Mouse (Mus musculus): Measurements from ENCODE around the gene Mgat3. TPM values are rescaled to one million over a fixed set of nuclear protein-coding genes. Genes with fewer than 3 reads are reported as not detected.

Gene Mgat3
- polyA plus RNA-seq, 1 experiment from 2014 or later: 9.9 TPM

DNA sequence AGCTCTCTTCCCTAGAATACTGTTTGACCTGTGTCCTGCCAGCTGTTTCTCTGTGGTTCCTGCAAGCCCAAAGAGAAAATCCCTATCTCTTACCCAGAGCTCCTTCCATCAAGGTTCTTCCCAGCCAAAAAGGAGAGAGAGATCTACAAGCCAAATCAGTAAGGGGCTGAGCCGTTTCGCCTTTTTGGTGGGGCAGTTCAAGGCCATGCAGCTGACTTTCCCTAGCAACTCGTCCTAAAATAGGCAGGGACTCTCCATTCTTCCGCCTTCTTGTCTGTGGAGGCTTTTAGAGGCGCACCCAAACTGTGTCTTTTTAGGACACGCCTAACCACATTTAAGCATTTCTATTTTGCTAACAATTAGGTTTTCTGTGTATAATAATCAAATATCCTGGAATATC lies 29.8 kb upstream of the Mgat3 start:
- no peak overlapping the region for H3K27ac ChIP-seq (replicated peaks; ENCODE audit: low read depth, low read length)
- no peaks in the 10 kb centered on the region for H3K9me3 ChIP-seq (replicated peaks; ENCODE audit: control insufficient read depth, low read length)
- H3K36me3 ChIP-seq (replicated peaks; ENCODE audit: control insufficient read depth, insufficient read depth, low read depth, low read length): peaks cover 4% of the 10 kb centered on the region
- 91% methylated on average over 6 of the region's 6 CpGs for WGBS
- H3K4me1 ChIP-seq (ENCODE audit: control insufficient read depth, insufficient read depth, low read length): no peaks in the 10 kb centered on the region
- H3K9ac ChIP-seq (replicated peaks; ENCODE audit: low read length): no peak overlapping the region
- no peak overlapping the region for H3K4me2 ChIP-seq (ENCODE audit: low read depth, low read length)
- ATAC-seq (replicated peaks; ENCODE audit: insufficient number of reproducible peaks, low FRiP score, low TSS enrichment, low read depth) (no peak), DNase-seq (ENCODE audit: low spot score) (no peak)
- H3K4me3 ChIP-seq (ENCODE audit: low read depth, low read length): no peak overlapping the region
- no peaks in the 10 kb centered on the region for H3K27me3 ChIP-seq (ENCODE audit: control insufficient read depth, insufficient read depth, low read length)

GRCm38 (mm10) chr15:80145397-80145796 lies 28.1 kb upstream of the Mgat3 start:
- Histone ChIP-seq H3K4me2 (ENCODE audit: low read depth, low read length) (no peak overlapping the region), H3K36me3 (replicated peaks; ENCODE audit: control insufficient read depth, insufficient read depth, low read depth, low read length) (peaks cover 4% of the 10 kb centered on the region), H3K4me3 (ENCODE audit: low read depth, low read length) (no peak overlapping the region), H3K9ac (replicated peaks; ENCODE audit: low read length) (no peak overlapping the region), H3K9me3 (replicated peaks; ENCODE audit: control insufficient read depth, low read length) (no peaks in the 10 kb centered on the region), H3K27ac (replicated peaks; ENCODE audit: low read depth, low read length) (no peak overlapping the region), H3K27me3 (ENCODE audit: control insufficient read depth, insufficient read depth, low read length) (no peaks in the 10 kb centered on the region), H3K4me1 (ENCODE audit: control insufficient read depth, insufficient read depth, low read length) (no peaks in the 10 kb centered on the region)
- DNase-seq (ENCODE audit: low spot score) (no peak), ATAC-seq (replicated peaks; ENCODE audit: insufficient number of reproducible peaks, low FRiP score, low TSS enrichment, low read depth) (no peak)
- 95% methylated on average over 5 of the region's 5 CpGs for WGBS

DNA sequence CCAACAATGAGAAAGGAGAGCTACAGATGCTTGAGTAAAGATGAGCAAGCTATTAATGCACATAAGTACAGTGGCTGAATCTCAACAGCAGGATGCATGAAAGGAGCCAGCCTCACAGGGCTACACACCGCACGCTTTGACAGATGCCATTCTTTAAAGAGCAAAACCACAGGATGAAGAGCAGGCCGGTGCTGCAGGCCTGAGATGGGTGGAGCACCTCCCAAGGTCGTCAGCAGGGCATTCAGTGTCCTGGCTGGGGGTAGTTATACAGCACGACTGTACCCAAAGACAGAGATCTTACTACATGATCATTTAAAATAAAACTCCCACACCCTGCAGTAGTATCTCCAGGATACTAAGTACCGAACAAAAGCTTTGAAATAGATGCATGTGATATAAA lies 27.4 kb upstream of the Mgat3 start:
- Histone ChIP-seq H3K4me3 (ENCODE audit: low read depth, low read length) (no peak overlapping the region), H3K9ac (replicated peaks; ENCODE audit: low read length) (no peak overlapping the region), H3K27ac (replicated peaks; ENCODE audit: low read depth, low read length) (no peak overlapping the region), H3K36me3 (replicated peaks; ENCODE audit: control insufficient read depth, insufficient read depth, low read depth, low read length) (peaks cover 1% of the 10 kb centered on the region), H3K27me3 (ENCODE audit: control insufficient read depth, insufficient read depth, low read length) (no peaks in the 10 kb centered on the region), H3K4me2 (ENCODE audit: low read depth, low read length) (no peak overlapping the region), H3K9me3 (replicated peaks; ENCODE audit: control insufficient read depth, low read length) (no peaks in the 10 kb centered on the region), H3K4me1 (ENCODE audit: control insufficient read depth, insufficient read depth, low read length) (no peaks in the 10 kb centered on the region)
- WGBS: 71% methylated on average over 6 of the region's 6 CpGs
- DNase-seq (ENCODE audit: low spot score) (no peak), ATAC-seq (replicated peaks; ENCODE audit: insufficient number of reproducible peaks, low FRiP score, low TSS enrichment, low read depth) (no peak)

DNA sequence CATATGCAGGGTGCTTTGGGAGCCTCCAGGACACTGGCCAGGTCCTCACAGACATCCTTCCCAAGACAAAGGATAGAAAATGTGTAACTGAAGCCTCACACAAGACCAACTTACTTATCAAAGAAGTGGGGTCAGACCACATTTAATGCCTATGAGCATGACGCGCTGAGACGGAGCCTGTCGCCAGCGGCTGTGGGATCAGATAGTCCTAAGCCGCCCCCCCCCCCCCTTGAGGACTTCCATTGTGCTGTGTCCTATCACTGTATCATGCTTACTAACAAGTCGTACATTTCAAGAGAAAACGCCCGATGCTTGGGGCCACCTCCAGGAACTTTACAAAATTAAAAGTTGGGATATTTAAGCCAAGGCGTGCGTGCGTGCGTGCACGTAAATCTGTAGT lies 26.4 kb upstream of the Mgat3 start:
- ATAC-seq (replicated peaks; ENCODE audit: insufficient number of reproducible peaks, low FRiP score, low TSS enrichment, low read depth): no peak

GRCm38 (mm10) chr15:80147511-80147910 lies 26.0 kb upstream of the Mgat3 start:
- Histone ChIP-seq H3K27me3 (ENCODE audit: control insufficient read depth, insufficient read depth, low read length) (no peaks in the 10 kb centered on the region), H3K36me3 (replicated peaks; ENCODE audit: control insufficient read depth, insufficient read depth, low read depth, low read length) (no peaks in the 10 kb centered on the region; the same call in 1 of the 2 replicates), H3K9ac (replicated peaks; ENCODE audit: low read length) (no peak overlapping the region), H3K9me3 (replicated peaks; ENCODE audit: control insufficient read depth, low read length) (no peaks in the 10 kb centered on the region), H3K4me1 (ENCODE audit: control insufficient read depth, insufficient read depth, low read length) (no peaks in the 10 kb centered on the region), H3K27ac (replicated peaks; ENCODE audit: low read depth, low read length) (no peak overlapping the region), H3K4me2 (ENCODE audit: low read depth, low read length) (no peak overlapping the region), H3K4me3 (ENCODE audit: low read depth, low read length) (no peak overlapping the region)
- DNase-seq (ENCODE audit: low spot score) (no peak), ATAC-seq (replicated peaks; ENCODE audit: insufficient number of reproducible peaks, low FRiP score, low TSS enrichment, low read depth) (no peak)
- WGBS: 76% methylated on average over 5 of the region's 5 CpGs

More for the DNA sequence above, 26.4 kb upstream of the Mgat3 start:
- 94% methylated on average over 14 of the region's 14 CpGs for WGBS
- H3K27me3 ChIP-seq (ENCODE audit: control insufficient read depth, insufficient read depth, low read length): no peaks in the 10 kb centered on the region
- no peak overlapping the region for H3K4me2 ChIP-seq (ENCODE audit: low read depth, low read length)
- no peak overlapping the region for H3K27ac ChIP-seq (replicated peaks; ENCODE audit: low read depth, low read length)
- H3K9me3 ChIP-seq (replicated peaks; ENCODE audit: control insufficient read depth, low read length): no peaks in the 10 kb centered on the region
- no peaks in the 10 kb centered on the region; the same call in 1 of the 2 replicates for H3K36me3 ChIP-seq (replicated peaks; ENCODE audit: control insufficient read depth, insufficient read depth, low read depth, low read length)
- H3K4me3 ChIP-seq (ENCODE audit: low read depth, low read length): no peak overlapping the region
- H3K4me1 ChIP-seq (ENCODE audit: control insufficient read depth, insufficient read depth, low read length): no peaks in the 10 kb centered on the region
- DNase-seq (ENCODE audit: low spot score): no peak
- H3K9ac ChIP-seq (replicated peaks; ENCODE audit: low read length): no peak overlapping the region

DNA sequence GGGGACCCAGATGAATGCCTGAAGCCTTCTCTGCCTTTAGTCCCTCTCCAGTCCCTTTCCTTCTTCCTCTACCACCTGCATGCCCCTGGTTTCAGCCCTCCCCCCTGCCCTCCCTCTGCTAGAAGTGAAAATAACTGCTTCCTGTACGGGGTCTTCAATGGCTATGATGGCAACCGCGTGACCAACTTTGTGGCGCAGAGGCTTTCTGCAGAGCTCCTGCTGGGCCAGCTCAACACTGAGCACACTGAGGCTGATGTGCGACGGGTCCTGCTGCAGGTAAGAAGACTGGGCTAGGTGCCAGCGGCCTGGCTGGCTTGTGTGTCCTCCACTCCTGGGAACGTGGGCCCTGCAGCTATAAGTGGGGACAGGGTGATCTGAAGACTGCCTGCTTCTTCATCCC lies 25.0 kb upstream of the Mgat3 start:
- Histone ChIP-seq H3K27ac (replicated peaks; ENCODE audit: low read depth, low read length) (no peak overlapping the region), H3K4me2 (ENCODE audit: low read depth, low read length) (no peak overlapping the region), H3K9me3 (replicated peaks; ENCODE audit: control insufficient read depth, low read length) (no peaks in the 10 kb centered on the region), H3K4me1 (ENCODE audit: control insufficient read depth, insufficient read depth, low read length) (no peaks in the 10 kb centered on the region), H3K27me3 (ENCODE audit: control insufficient read depth, insufficient read depth, low read length) (no peaks in the 10 kb centered on the region), H3K36me3 (replicated peaks; ENCODE audit: control insufficient read depth, insufficient read depth, low read depth, low read length) (no peaks in the 10 kb centered on the region; the same call in 1 of the 2 replicates), H3K4me3 (ENCODE audit: low read depth, low read length) (no peak overlapping the region), H3K9ac (replicated peaks; ENCODE audit: low read length) (no peak overlapping the region)
- DNase-seq (ENCODE audit: low spot score) (no peak), ATAC-seq (replicated peaks; ENCODE audit: insufficient number of reproducible peaks, low FRiP score, low TSS enrichment, low read depth) (no peak)
- WGBS: 88% methylated on average over 8 of the region's 8 CpGs

DNA sequence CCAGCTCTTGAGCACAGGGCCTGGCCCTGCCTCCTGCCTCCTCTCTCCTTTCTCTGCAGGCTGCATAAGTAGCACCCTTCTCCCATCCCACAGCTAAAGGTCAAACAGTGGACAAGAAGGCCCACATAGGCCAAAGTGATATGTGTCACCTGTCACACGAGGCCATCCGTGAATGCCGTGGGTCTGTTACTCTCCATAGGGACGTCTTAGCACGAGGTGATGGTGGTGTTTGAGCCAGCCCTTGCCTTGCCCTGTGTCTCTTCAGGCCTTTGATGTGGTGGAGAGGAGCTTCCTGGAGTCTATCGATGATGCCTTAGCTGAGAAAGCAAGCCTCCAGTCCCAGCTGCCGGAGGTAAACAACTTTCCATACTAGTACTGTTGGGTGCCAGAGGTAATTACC lies 24.0 kb upstream of the Mgat3 start:
- WGBS: 87% methylated on average over 7 of the region's 7 CpGs
- H3K36me3 ChIP-seq (replicated peaks; ENCODE audit: control insufficient read depth, insufficient read depth, low read depth, low read length): no peaks in the 10 kb centered on the region; the same call in 1 of the 2 replicates
- ATAC-seq (replicated peaks; ENCODE audit: insufficient number of reproducible peaks, low FRiP score, low TSS enrichment, low read depth): no peak

DNA sequence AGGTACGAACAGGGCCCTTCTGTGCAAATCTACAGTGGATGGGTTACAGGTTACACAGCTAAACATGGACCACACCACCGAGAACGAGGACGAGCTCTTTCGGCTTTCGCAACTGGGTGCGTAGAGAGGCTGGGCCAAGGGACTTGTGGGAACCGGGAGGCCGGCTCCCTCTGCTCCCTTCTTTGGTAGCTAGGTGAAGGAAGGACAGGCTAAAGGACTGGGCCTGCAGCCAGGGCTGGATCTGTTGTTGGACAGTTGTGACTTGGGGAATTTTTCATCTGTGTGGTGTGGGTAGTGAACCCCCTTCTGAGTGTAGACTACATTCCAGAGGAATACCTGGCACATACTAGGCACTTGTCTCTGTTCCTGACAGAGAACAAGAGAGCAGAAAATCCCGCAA lies 20.9 kb upstream of the Mgat3 start:
- Histone ChIP-seq H3K27ac (replicated peaks; ENCODE audit: low read depth, low read length) (no peak overlapping the region), H3K9me3 (replicated peaks; ENCODE audit: control insufficient read depth, low read length) (no peaks in the 10 kb centered on the region), H3K4me3 (ENCODE audit: low read depth, low read length) (no peak overlapping the region), H3K4me2 (ENCODE audit: low read depth, low read length) (no peak overlapping the region), H3K4me1 (ENCODE audit: control insufficient read depth, insufficient read depth, low read length) (no peaks in the 10 kb centered on the region), H3K9ac (replicated peaks; ENCODE audit: low read length) (no peak overlapping the region), H3K27me3 (ENCODE audit: control insufficient read depth, insufficient read depth, low read length) (no peaks in the 10 kb centered on the region), H3K36me3 (replicated peaks; ENCODE audit: control insufficient read depth, insufficient read depth, low read depth, low read length) (peaks cover 1% of the 10 kb centered on the region; the same call in 1 of the 2 replicates)
- no peak for ATAC-seq (replicated peaks; ENCODE audit: insufficient number of reproducible peaks, low FRiP score, low TSS enrichment, low read depth)
- 88% methylated on average over 10 of the region's 10 CpGs for WGBS
- no peak for DNase-seq (ENCODE audit: low spot score)

More for the DNA sequence above, 24.0 kb upstream of the Mgat3 start:
- no peak for DNase-seq (ENCODE audit: low spot score)
- H3K4me3 ChIP-seq (ENCODE audit: low read depth, low read length): no peak overlapping the region
- H3K4me2 ChIP-seq (ENCODE audit: low read depth, low read length): no peak overlapping the region
- H3K9ac ChIP-seq (replicated peaks; ENCODE audit: low read length): no peak overlapping the region
- no peak overlapping the region for H3K27ac ChIP-seq (replicated peaks; ENCODE audit: low read depth, low read length)
- H3K4me1 ChIP-seq (ENCODE audit: control insufficient read depth, insufficient read depth, low read length): no peaks in the 10 kb centered on the region
- H3K27me3 ChIP-seq (ENCODE audit: control insufficient read depth, insufficient read depth, low read length): no peaks in the 10 kb centered on the region
- no peaks in the 10 kb centered on the region for H3K9me3 ChIP-seq (replicated peaks; ENCODE audit: control insufficient read depth, low read length)

Data from embryonic facial prominence, embryonic 11.5 days (tissue).